Mouse (Mus musculus): Measurements from ENCODE around the gene Cntnap5a.

The Cntnap5a gene

DNA sequence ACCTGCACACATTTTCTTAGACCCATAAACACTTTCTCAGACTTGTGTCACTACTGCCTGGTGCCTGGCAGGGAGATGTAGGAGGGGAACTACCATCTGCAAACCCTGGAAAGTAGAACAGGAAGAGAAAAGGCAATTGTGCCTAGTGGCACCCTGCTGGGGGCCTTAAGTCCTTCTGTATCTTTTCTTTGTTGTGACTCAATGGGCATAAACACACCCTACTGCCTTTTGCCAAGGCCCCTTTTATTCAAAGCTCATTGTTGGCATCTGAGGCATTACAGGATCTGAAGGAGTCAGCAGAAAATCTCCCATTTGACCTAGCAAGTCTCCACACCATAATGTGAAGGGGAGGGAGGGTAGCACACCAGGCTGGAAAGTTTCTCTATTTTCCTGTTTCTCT is 682.2 kb downstream of the Cntnap5a start:
- DNase-seq (ENCODE audit: low spot score), result no peak

DNA sequence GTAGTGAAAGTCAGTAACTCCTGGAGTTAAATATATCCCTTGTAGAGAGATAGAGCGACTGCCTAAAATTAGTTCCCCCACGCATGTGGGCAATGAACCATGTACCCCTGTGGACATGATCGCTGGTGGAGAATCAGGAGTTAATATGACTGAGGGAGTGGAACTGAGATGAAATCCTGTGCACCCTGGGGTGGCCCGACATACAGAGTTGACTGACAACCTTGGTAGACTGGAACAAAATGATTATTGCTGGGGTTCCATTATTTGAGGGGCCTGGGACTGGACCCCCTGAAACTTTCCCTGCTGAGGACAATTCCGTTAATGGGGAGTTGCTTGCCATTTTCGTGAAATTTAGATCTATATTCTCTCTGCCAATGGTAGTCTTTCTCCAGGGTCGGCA is 683.0 kb downstream of the Cntnap5a start:
- DNase-seq (ENCODE audit: low spot score), result no peak

DNA sequence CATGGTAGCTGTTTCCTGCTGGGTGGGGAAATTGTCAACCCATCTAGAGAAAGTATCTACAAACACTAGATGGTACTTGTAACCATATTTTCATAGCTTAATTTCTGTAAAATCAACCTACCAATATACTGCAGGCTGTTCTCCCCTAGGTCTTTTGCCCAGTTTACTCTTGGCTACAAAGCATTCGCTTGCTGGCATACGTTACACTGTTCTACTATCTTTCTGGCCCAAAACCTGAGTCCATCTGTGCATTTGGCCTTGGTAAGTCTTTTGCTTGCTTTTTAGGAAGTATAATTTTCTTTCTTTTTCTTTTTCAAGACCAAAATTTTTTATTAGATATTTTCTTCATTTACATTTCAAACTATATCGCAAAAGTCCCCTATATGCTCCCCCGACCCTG is 686.3 kb downstream of the Cntnap5a start:
- no peak for DNase-seq (ENCODE audit: low spot score)

GRCm38 (mm10) chr1:116373551-116373950 is 689.0 kb downstream of the Cntnap5a start:
- DNase-seq (ENCODE audit: low spot score), result no peak

DNA sequence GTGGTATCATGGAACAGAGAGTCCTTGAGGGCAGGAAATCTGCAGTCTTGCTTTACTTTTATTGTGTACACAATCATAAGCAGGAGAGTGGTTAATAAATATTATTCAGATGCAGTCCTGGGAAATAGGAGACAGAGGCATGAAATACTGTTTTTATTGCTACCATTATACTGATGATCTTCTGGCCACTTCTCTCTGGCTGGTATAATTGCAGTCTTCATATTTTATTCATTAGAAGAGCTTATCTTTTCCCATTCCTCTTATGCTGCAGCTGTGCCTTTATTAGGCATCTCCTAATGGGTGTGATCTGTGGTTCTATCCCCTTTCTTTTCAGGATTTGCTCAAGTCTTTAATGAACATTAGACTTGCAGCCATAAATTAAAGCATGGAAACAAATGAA is 707.8 kb downstream of the Cntnap5a start:
- DNase-seq (ENCODE audit: low spot score), result no peak

GRCm38 (mm10) chr1:116401996-116402656 is 717.6 kb downstream of the Cntnap5a start:
- DNase-seq (ENCODE audit: low spot score), result no peak

GRCm38 (mm10) chr1:116409836-116410235 is 725.3 kb downstream of the Cntnap5a start:
- DNase-seq (ENCODE audit: low spot score), result no peak

GRCm38 (mm10) chr1:116428396-116428795 is 743.8 kb downstream of the Cntnap5a start:
- DNase-seq (ENCODE audit: low spot score), result no peak

- no peak for DNase-seq (ENCODE audit: low spot score)
Observed at GRCm38 (mm10) chr1:116455115-116455717, 770.7 kb downstream of the Cntnap5a start.

DNA sequence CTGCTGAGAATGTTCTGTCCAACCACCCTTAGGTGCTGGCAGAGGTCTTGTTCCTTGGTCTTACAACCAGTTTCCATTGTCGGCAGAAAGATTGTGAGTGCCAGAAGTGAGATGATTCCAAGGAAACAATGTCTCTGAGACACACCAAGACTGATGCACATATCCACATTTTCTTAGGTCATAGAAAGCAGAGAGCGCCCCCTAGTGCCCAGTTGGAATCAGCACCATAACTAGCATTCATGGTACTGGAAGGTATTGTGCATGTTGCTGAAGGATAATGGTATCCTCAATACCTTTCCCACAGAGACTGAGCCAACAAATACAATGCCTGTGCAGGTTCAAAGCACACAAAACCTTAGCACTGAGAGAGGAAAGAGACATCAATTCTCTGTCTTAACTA is 793.1 kb downstream of the Cntnap5a start:
- DNase-seq (ENCODE audit: low spot score), result peak; percentile 6

GRCm38 (mm10) chr1:116488780-116489569 is 804.4 kb downstream of the Cntnap5a start:
- DNase-seq (ENCODE audit: low spot score), result no peak

- DNase-seq (ENCODE audit: low spot score), result no peak
Observed at GRCm38 (mm10) chr1:116577969-116578666, 893.6 kb downstream of the Cntnap5a start.

- no peak for DNase-seq (ENCODE audit: low spot score)
Observed at GRCm38 (mm10) chr1:116616272-116616671, 931.7 kb downstream of the Cntnap5a start.
